Mouse (Mus musculus) CH12.LX (cell line): Measurements from ENCODE around the gene Ush1g. TPM values are rescaled to one million over a fixed set of nuclear protein-coding genes. Genes with fewer than 3 reads are reported as not detected.
A peak's percentile ranks its signal among the peaks of the same experiment; 100 is the strongest.

Source experiments
- DNase-seq: peaks from one replicate; pipeline ENCODE4 v3.0.0-alpha.2; 2013; ENCODE audit errors: extremely low read depth
- H3K27ac ChIP-seq: 2 replicates; pipeline ENCODE4 v1.5.1; 2012; ENCODE audit warnings: low read depth, mild to moderate bottlenecking, control low read depth, moderate library complexity; ENCODE audit not compliant: insufficient read depth
- H3K27me3 ChIP-seq: replicated peaks from 2 replicates; pipeline ENCODE3; 2012; ENCODE audit warnings: inconsistent platforms
- H3K36me3 ChIP-seq, 2 experiments: replicated peaks in 1 of 2; 2 replicates each; pipeline versions ENCODE3 to v1.6.1; 2012; ENCODE audit warnings: inconsistent platforms in 1 of 2, low read length in 1 of 2, mild to moderate bottlenecking in 1 of 2, mixed read lengths in 1 of 2, moderate library complexity in 1 of 2; ENCODE audit not compliant: control insufficient read depth in 1 of 2, insufficient read depth in 1 of 2
- H3K4me1 ChIP-seq, 2 experiments: 2 replicates each; pipeline ENCODE4 v1.6.1; 2012; ENCODE audit warnings: inconsistent platforms in 1 of 2, moderate library complexity in 1 of 2; ENCODE audit not compliant: insufficient read depth in 2 of 2, control insufficient read depth in 1 of 2
- H3K4me2 ChIP-seq: 2 replicates; pipeline ENCODE4 v1.6.1; 2012; ENCODE audit warnings: low read depth, mild to moderate bottlenecking, control low read depth; ENCODE audit not compliant: poor library complexity, insufficient read depth, severe bottlenecking
- H3K4me3 ChIP-seq, 3 experiments: fragments of 150-350 bp in 1 of 3; sonication (generic) in 1 of 3; replicated peaks in 1 of 3; 2 replicates each; pipeline versions ENCODE3 to v1.5.1; 2011 to 2012; ENCODE audit warnings: low read depth in 2 of 3, low read length in 2 of 3, mild to moderate bottlenecking in 2 of 3, moderate library complexity in 2 of 3, control low read depth in 1 of 3, improper control_type of control experiment in 1 of 3, inconsistent platforms in 1 of 3, mixed read lengths in 1 of 3; ENCODE audit not compliant: poor library complexity in 1 of 3
- H3K79me2 ChIP-seq: replicated peaks from 2 replicates; pipeline ENCODE4 v1.6.1; 2012; ENCODE audit warnings: mild to moderate bottlenecking, moderate library complexity; ENCODE audit not compliant: control insufficient read depth, poor library complexity, insufficient read depth, severe bottlenecking; ENCODE audit errors: extremely low read depth
- H3K9ac ChIP-seq: 2 replicates; pipeline ENCODE4 v1.6.1; 2012; ENCODE audit warnings: low read depth, mild to moderate bottlenecking, control low read depth, moderate library complexity; ENCODE audit not compliant: insufficient read depth
- H3K9me3 ChIP-seq: replicated peaks from 2 replicates; pipeline ENCODE3; 2012; ENCODE audit warnings: low read length, inconsistent platforms, mixed read lengths
- BHLHE40 ChIP-seq: IDR thresholded peaks from 2 replicates; pipeline ENCODE4 v1.6.1; 2011; ENCODE audit warnings: mild to moderate bottlenecking, low read depth, low read length, improper control_type of control experiment
- CHD1 ChIP-seq: IDR thresholded peaks from 2 replicates; pipeline ENCODE4 v1.6.1; 2012; ENCODE audit warnings: low read depth, low read length, improper control_type of control experiment, inconsistent platforms
- EP300 ChIP-seq: IDR thresholded peaks from 2 replicates; pipeline ENCODE4 v1.6.1; 2011; ENCODE audit warnings: low read length, improper control_type of control experiment
- IRF4 ChIP-seq: IDR thresholded peaks from 2 replicates; pipeline ENCODE4 v1.6.1; 2014; ENCODE audit warnings: low read depth, mild to moderate bottlenecking, inconsistent platforms, low read length, improper control_type of control experiment
- JUN ChIP-seq: IDR thresholded peaks from 2 replicates; pipeline ENCODE4 v1.6.1; 2011; ENCODE audit warnings: low read depth, mild to moderate bottlenecking, low read length, improper control_type of control experiment, moderate library complexity; ENCODE audit not compliant: insufficient read depth
- JUND ChIP-seq: conservative IDR thresholded peaks from 2 replicates; pipeline ENCODE4 v1.6.1; 2011; ENCODE audit warnings: low read depth, low read length, improper control_type of control experiment
- MAFK ChIP-seq: IDR thresholded peaks from 2 replicates; pipeline ENCODE4 v1.6.1; 2011; ENCODE audit warnings: low read length, improper control_type of control experiment; ENCODE audit not compliant: insufficient replicate concordance
- MAX ChIP-seq: IDR thresholded peaks from 2 replicates; pipeline ENCODE4 v1.6.1; 2011; ENCODE audit warnings: low read length, improper control_type of control experiment
- MAZ ChIP-seq: IDR thresholded peaks from 2 replicates; pipeline ENCODE4 v1.6.1; 2012; ENCODE audit warnings: low read depth, mild to moderate bottlenecking, inconsistent platforms, low read length, improper control_type of control experiment, moderate library complexity
- MXI1 ChIP-seq: IDR thresholded peaks from 2 replicates; pipeline ENCODE4 v1.6.1; 2011; ENCODE audit warnings: mild to moderate bottlenecking, low read depth, low read length, improper control_type of control experiment
- NRF1 ChIP-seq: IDR thresholded peaks from 2 replicates; pipeline ENCODE4 v1.6.1; 2014; ENCODE audit warnings: low read depth, mild to moderate bottlenecking, inconsistent platforms, low read length, improper control_type of control experiment, moderate library complexity
- POLR2A ChIP-seq: IDR thresholded peaks from 2 replicates; pipeline ENCODE4 v1.6.1; 2011; ENCODE audit warnings: low read depth, mild to moderate bottlenecking, improper control_type of control experiment, low read length
- POLR2AphosphoS2 ChIP-seq: IDR thresholded peaks from 2 replicates; pipeline ENCODE4 v1.6.1; 2011; ENCODE audit warnings: low read depth, low read length, improper control_type of control experiment
- RCOR1 ChIP-seq: conservative IDR thresholded peaks from 2 replicates; pipeline ENCODE4 v1.6.1; 2012; ENCODE audit warnings: low read depth, mild to moderate bottlenecking, inconsistent platforms, low read length, improper control_type of control experiment
- UBTF ChIP-seq: IDR thresholded peaks from 2 replicates; pipeline ENCODE4 v1.6.1; 2012; ENCODE audit warnings: low read depth, mild to moderate bottlenecking, inconsistent platforms, low read length, improper control_type of control experiment, moderate library complexity
- USF2 ChIP-seq: conservative IDR thresholded peaks from 2 replicates; pipeline ENCODE4 v1.6.1; 2011; ENCODE audit warnings: low read depth, low read length, improper control_type of control experiment
- ZC3H11A ChIP-seq: IDR thresholded peaks from 2 replicates; pipeline ENCODE4 v1.6.1; 2012; ENCODE audit warnings: low read depth, mild to moderate bottlenecking, inconsistent platforms, low read length, improper control_type of control experiment
- ZKSCAN1 ChIP-seq: IDR thresholded peaks from 2 replicates; pipeline ENCODE4 v1.6.1; 2012; ENCODE audit warnings: low read depth, inconsistent platforms, low read length, improper control_type of control experiment, borderline replicate concordance
- dilution Hi-C: fragments of 300-500 bp; cut with MboI; formaldehyde crosslinking; loops from 2 replicates; pipeline ENCODE4 v1.14.3; 2020; ENCODE audit warnings: low sequenced_read_pairs; ENCODE audit not compliant: extremely low pct_unique_long_range_greater_than_20kb, extremely low pct_ligation_motif_present
- in situ Hi-C: fragments of 300-500 bp; cut with MboI; formaldehyde crosslinking; loops from 3 replicates; pipeline ENCODE4 v1.14.3; 2019; ENCODE audit warnings: low sequenced_read_pairs, low pct_ligation_motif_present, low pct_unique_long_range_greater_than_20kb, mixed read lengths
- polyA plus RNA-seq: library from polyadenylated mRNA; unstranded; fragments of >175 nt; gene quantifications from 2 replicates; pipeline ENCODE4 v1.2.1, GENCODE M21; 2012; ENCODE audit warnings: low read depth; ENCODE audit not compliant: insufficient read length
- total RNA-seq, 2 experiments: library from RNA; depleted of rRNA; stranded (reverse); fragments of 300-350 nt in 1 of 2; fragments of >200 nt in 1 of 2; gene quantifications; 2 replicates each; pipeline ENCODE4 v1.2.3; 2012 to 2014

Ush1g gene
- total and polyA plus RNA-seq, 3 experiments = 0.42 TPM; not detected in 2

DNA sequence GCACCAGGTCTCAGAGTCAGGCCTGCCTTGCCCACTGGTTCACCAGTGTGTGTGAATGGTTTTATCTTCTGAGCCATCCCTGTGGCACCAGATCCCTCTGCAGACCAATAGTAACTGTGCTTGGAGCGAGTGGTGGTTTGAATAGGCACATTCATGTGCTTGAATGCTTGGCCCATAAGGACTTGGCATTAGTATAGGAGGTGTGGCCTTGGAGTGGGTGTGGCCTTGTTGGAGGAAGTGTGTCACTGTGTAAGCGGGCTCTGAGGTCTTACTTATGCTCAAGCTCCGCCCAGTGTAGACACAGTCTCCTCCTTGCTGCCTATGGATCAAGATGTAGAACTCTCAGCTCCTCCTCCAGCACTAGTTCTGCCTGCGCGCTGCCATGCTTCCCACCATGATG, 34.5 kb downstream of the Ush1g start:
- H3K9ac ChIP-seq = no peak overlapping the region
- no peaks in the 10 kb centered on the region for H3K79me2 ChIP-seq
- no peaks in the 10 kb centered on the region for H3K9me3 ChIP-seq
- no peak overlapping the region for H3K4me3 ChIP-seq
- TF ChIP-seq CHD1 = no peak
- peak; percentile 38 for DNase-seq
- no peak overlapping the region for H3K27ac ChIP-seq
- dilution Hi-C loops (no loop called here), in situ Hi-C loops (no loop called here)
- peaks cover 0 to 4% of the 10 kb centered on the region in 2 experiments for H3K36me3 ChIP-seq
- no peak overlapping the region for H3K4me2 ChIP-seq
- peaks cover 16% of the 10 kb centered on the region for H3K27me3 ChIP-seq
- peaks cover 0 to 6% of the 10 kb centered on the region in 2 experiments; a peak in 2 of 4 replicates for H3K4me1 ChIP-seq

DNA sequence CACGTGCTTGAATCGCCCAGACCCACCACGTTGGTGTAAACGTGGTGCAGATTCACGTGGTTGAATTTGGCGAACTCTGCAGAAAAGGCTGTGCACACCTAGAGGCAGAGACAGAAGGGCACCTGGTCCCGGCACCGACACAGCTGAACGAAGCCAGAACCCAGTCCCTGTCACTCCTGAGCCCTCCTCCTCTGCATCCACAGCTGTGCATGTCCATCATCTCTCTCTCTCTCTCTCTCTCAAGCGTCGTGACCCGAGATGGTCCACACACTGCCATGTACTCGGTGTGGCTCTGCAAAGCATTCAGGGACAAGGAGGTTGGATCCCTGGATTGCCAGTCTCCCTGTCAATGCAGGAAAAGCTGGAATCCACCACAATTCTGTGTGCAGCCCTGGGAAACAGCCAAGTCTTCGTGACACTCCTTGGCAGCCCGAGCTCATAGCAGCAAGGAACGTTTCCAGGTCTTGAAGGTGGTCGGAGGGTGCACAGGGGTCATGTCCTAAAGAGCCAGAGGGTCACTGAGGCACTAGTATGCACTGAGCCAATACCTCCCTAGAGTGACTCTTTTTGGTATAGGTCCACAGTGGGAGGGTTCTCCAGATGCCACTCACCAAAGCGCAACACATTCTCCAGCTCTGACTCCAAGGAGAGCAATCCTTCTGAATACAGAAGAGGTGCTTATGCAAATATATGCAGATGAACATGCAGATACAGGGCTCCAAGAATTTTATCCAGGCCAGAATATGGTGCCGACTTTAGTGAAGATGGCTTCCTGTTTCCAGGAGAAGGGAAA, 35.4 kb downstream of the Ush1g start:
- H3K9ac ChIP-seq = no peak overlapping the region
- no peaks in the 10 kb centered on the region for H3K79me2 ChIP-seq
- H3K27me3 ChIP-seq = peaks cover 6% of the 10 kb centered on the region
- DNase-seq = no peak
- H3K27ac ChIP-seq = no peak overlapping the region
- in situ Hi-C loops = no loop called here
- dilution Hi-C loops = no loop called here
- no peak overlapping the region for H3K4me3 ChIP-seq
- H3K4me1 ChIP-seq = peaks cover 0 to 6% of the 10 kb centered on the region in 2 experiments; a peak in 2 of 4 replicates
- H3K4me2 ChIP-seq = no peak overlapping the region
- peaks cover 0 to 4% of the 10 kb centered on the region in 2 experiments for H3K36me3 ChIP-seq
- no peak for TF ChIP-seq MXI1
- TF ChIP-seq EP300 = no peak
- no peak for TF ChIP-seq POLR2AphosphoS2
- no peak for TF ChIP-seq JUND
- no peak for TF ChIP-seq USF2
- no peak for TF ChIP-seq MAX
- TF ChIP-seq ZC3H11A = no peak
- TF ChIP-seq JUN = no peak
- no peak for TF ChIP-seq NRF1
- TF ChIP-seq POLR2A = no peak
- no peak for TF ChIP-seq BHLHE40
- TF ChIP-seq RCOR1 = no peak
- TF ChIP-seq MAFK = no peak
- no peak for TF ChIP-seq IRF4
- no peak for TF ChIP-seq UBTF
- TF ChIP-seq MAZ = no peak
- no peak for TF ChIP-seq ZKSCAN1
- H3K9me3 ChIP-seq = no peaks in the 10 kb centered on the region
